Mouse (Mus musculus) forebrain, embryonic 14.5 days (tissue): ENCODE measurements at regions not wholly inside any gene's neighbourhood (a gene's known extent, or its start where the extent isn't known, plus 50 kb on each side); places are given as distances from the start of the nearest gene placed in this dataset.

Experiments used
- ATAC-seq: fragments of 200-750 bp; cut with Nextera tagmentation; 2 replicates; pipeline ENCODE4 v1.8.0; 2017; ENCODE audit warnings: mild to moderate bottlenecking, moderate library complexity
- DNase-seq: peaks from one replicate; pipeline ENCODE4 v3.0.0-alpha.2; 2015; ENCODE audit warnings: low spot score
- H3K27ac ChIP-seq: fragments of 300-500 bp; sonication (generic); 2 replicates; pipeline ENCODE4 v1.5.1; 2014; ENCODE audit warnings: low read depth, mild to moderate bottlenecking, control low read depth, low read length, moderate library complexity
- H3K27me3 ChIP-seq: fragments of 300-500 bp; sonication (generic); replicated peaks from 2 replicates; pipeline ENCODE4 v1.6.1; 2014; ENCODE audit warnings: low read length, control low read depth, mixed read lengths; ENCODE audit not compliant: control insufficient read depth, insufficient read depth
- H3K36me3 ChIP-seq: fragments of 300-500 bp; sonication (generic); 2 replicates; pipeline ENCODE4 v1.6.1; 2014; ENCODE audit warnings: low read length, control low read depth; ENCODE audit not compliant: control insufficient read depth, insufficient read depth
- H3K4me1 ChIP-seq: fragments of 300-500 bp; sonication (generic); 2 replicates; pipeline ENCODE4 v1.6.1; 2014; ENCODE audit warnings: antibody characterized with exemption, low read length, control low read depth; ENCODE audit not compliant: control insufficient read depth, insufficient read depth
- H3K4me2 ChIP-seq: fragments of 300-500 bp; sonication (generic); 2 replicates; pipeline ENCODE4 v1.6.1; 2014; ENCODE audit warnings: mild to moderate bottlenecking, control low read depth, low read length
- H3K4me3 ChIP-seq: fragments of 300-500 bp; sonication (generic); 2 replicates; pipeline ENCODE4 v1.5.1; 2014; ENCODE audit warnings: low read depth, low read length, control low read depth
- H3K9ac ChIP-seq: fragments of 300-500 bp; sonication (generic); 2 replicates; pipeline ENCODE4 v1.6.1; 2014; ENCODE audit warnings: mild to moderate bottlenecking, low read length, control low read depth, moderate library complexity
- H3K9me3 ChIP-seq: fragments of 300-500 bp; sonication (generic); replicated peaks from 2 replicates; pipeline ENCODE4 v1.6.1; 2016; ENCODE audit warnings: low read length, control low read depth, mixed read lengths; ENCODE audit not compliant: control insufficient read depth
- WGBS: fragments of 180-500 bp; shearing (Covaris S2); extraction: QIAGEN DNeasy Blood & Tissue Kit; methylation state at CpG from one replicate; pipeline ENCODE4 v1.1.7; 2014; 5-methylcytosine and 5-hydroxymethylcytosine counted together

DNA sequence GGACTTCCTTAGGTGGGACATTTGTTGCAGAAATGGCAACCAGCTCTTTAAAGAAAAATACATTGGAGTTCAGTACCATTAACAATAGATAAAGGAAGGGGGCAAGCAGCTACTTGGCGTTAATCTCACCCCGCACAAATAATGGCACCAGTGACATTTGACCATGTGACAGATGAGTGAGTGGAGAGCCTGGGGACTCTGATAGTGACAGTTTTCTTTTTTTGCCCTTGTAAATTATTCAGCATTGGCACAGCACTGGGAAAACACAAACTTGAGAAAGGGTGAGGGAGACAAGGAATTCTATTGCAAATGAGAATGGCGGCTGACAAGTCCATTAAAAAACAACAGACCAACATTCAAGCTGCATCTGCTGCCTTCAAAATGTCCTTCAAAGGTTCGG, 603.3 kb upstream of the Fam92a start:
- Histone ChIP-seq H3K27ac (peak overlapping the region; percentile 10), H3K36me3 (no peaks in the 10 kb centered on the region), H3K9ac (no peak overlapping the region), H3K4me2 (no peak overlapping the region), H3K9me3 (no peaks in the 10 kb centered on the region), H3K27me3 (no peaks in the 10 kb centered on the region), H3K4me3 (no peak overlapping the region), H3K4me1 (peaks cover 9% of the 10 kb centered on the region; the same call in 1 of the 2 replicates)
- WGBS, result 29% methylated on average over 4 of the region's 4 CpGs
- peak; percentile 69 for ATAC-seq
- peak; percentile 58 for DNase-seq

DNA sequence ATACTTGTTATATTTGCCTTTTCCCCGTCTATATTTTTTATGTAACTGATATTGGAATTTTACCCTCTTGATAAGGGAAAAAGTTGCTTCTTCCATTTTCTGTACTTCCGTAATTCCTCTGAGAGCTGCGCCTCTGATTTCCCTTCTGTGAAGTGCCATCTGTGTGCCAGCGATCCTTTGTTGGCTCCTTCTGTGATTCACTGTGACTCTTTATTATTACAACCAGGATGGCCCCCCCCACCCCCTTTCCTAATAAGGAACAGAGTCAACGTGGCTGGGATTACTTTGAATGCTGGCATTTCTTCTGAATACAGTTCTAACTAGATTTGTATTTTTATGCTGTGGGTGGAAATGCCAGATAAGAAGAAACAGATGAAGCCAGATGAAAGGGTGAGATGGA, 602.9 kb upstream of the Fam92a start:
- DNase-seq, result peak; percentile 80
- H3K36me3 ChIP-seq, result no peaks in the 10 kb centered on the region
- peak overlapping the region; percentile 10; the same call in 1 of the 2 replicates for H3K27ac ChIP-seq
- H3K27me3 ChIP-seq, result no peaks in the 10 kb centered on the region
- H3K4me1 ChIP-seq, result peaks cover 9% of the 10 kb centered on the region; the same call in 1 of the 2 replicates
- no peaks in the 10 kb centered on the region for H3K9me3 ChIP-seq
- ATAC-seq, result peak; percentile 66
- 38% methylated on average over 5 of the region's 5 CpGs for WGBS
- no peak overlapping the region for H3K9ac ChIP-seq
- no peak overlapping the region for H3K4me2 ChIP-seq
- no peak overlapping the region for H3K4me3 ChIP-seq

DNA sequence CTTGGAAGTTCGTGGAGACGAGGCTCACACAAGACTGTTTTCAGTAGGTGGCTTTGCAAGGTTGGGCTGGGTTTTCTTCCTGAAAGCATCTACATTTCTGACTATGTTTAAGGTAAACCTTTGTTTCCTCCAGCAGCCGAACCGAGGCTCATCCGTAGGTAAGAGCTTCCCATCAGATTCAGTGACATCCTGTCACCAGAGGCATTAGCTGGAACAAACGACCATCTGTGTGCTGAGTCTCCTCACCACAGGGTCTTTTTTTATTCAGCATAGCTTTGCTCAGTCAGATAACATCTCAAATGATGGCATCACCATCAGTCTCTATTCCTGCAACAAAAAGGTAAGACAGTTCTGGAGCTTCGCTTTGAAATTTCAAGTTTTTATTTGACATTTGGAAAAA, 601.4 kb upstream of the Fam92a start:
- no peak for ATAC-seq
- Histone ChIP-seq H3K9me3 (no peaks in the 10 kb centered on the region), H3K36me3 (no peaks in the 10 kb centered on the region), H3K4me3 (no peak overlapping the region), H3K27ac (no peak overlapping the region), H3K27me3 (no peaks in the 10 kb centered on the region), H3K9ac (no peak overlapping the region), H3K4me2 (no peak overlapping the region), H3K4me1 (peaks cover 9% of the 10 kb centered on the region; the same call in 1 of the 2 replicates)
- WGBS, result 76% methylated on average over 7 of the region's 7 CpGs
- no peak for DNase-seq

DNA sequence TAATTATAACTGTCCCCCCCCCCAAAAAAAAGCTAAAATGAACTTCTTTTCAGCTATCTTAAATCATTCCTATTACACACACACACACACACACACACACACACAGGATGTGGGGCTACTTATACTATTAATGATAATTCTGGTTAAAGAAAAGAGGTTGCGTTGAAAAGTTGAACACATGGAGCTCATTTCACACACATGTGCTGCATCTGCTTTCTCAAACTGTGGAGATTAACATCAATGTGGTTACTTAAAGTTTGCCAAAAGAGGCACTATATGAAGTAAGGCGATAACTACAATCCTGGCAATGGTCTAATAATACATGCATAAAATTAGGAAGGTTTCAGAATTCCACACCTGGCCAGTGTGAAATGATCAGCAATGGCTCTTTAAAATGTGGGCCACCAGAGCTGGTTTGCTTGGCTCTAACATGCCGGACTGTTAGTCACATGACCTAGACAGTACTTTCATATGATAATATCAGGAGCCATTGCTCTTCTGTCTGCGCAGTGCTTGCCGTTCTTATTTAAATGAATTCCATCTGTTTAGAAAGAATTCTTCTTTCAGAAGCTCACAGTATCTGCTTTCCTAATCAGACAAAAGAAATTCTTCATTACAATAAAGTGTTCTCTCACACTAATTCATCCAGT, 598.4 kb upstream of the Fam92a start:
- no peak overlapping the region for H3K4me3 ChIP-seq
- H3K4me2 ChIP-seq, result no peak overlapping the region
- no peaks in the 10 kb centered on the region for H3K36me3 ChIP-seq
- DNase-seq, result peak; percentile 66
- H3K27ac ChIP-seq, result no peak overlapping the region
- WGBS, result 39% methylated on average over 5 of the region's 5 CpGs
- H3K9ac ChIP-seq, result no peak overlapping the region
- no peaks in the 10 kb centered on the region for H3K9me3 ChIP-seq
- no peaks in the 10 kb centered on the region for H3K27me3 ChIP-seq
- peak; percentile 82 for ATAC-seq
- peaks cover 5% of the 10 kb centered on the region; the same call in 1 of the 2 replicates for H3K4me1 ChIP-seq

DNA sequence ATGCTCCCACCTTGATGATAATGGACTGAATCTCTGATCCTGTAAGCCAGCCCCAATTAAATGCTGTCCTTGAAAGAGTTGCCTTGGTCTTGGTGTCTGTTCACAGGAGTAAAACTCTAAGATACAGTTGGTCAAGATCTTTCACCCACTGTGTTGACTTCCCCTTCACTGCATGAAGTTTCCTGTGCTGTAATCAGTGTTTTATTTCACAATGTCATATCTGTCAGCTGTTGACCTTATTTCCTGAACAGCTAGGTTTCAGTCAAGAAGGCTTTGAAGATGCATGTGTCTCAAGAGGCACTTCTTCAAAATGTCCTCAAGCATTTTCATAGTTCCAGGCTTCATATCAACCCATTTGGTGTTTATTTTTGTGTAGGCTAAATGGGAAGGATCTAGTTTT, 597.3 kb upstream of the Fam92a start:
- H3K4me3 ChIP-seq, result no peak overlapping the region
- no peaks in the 10 kb centered on the region for H3K4me1 ChIP-seq
- no peaks in the 10 kb centered on the region for H3K36me3 ChIP-seq
- DNase-seq (no peak), ATAC-seq (no peak)
- H3K27ac ChIP-seq, result no peak overlapping the region
- H3K27me3 ChIP-seq, result no peaks in the 10 kb centered on the region
- H3K4me2 ChIP-seq, result no peak overlapping the region
- H3K9ac ChIP-seq, result no peak overlapping the region
- H3K9me3 ChIP-seq, result no peaks in the 10 kb centered on the region

DNA sequence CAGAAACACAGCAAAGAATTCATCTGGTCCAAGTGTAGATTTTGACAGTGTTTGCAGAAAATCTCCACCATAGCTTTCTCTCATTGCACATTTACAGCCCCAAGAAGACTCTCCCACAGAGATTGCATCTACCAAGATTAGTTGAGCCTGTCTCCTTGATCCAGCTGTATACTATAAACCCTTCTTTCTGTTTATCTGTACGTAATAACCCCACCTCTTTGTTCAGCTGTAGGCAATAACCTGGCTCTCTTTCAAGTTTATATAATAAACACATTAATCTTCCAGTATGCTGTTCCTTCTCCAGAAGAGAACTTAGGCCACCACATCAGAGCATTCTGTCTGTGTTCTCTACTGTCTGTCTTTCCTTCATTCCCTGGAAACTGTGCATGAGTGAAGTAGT, 594.9 kb upstream of the Fam92a start:
- DNase-seq, result no peak
- H3K27me3 ChIP-seq, result no peaks in the 10 kb centered on the region
- no peaks in the 10 kb centered on the region for H3K9me3 ChIP-seq
- no peak overlapping the region for H3K4me3 ChIP-seq
- no peak overlapping the region for H3K9ac ChIP-seq
- H3K4me1 ChIP-seq, result no peaks in the 10 kb centered on the region
- no peaks in the 10 kb centered on the region for H3K36me3 ChIP-seq
- no peak overlapping the region for H3K27ac ChIP-seq
- 91% methylated on average over 1 of the region's 1 CpGs for WGBS
- no peak for ATAC-seq
- no peak overlapping the region for H3K4me2 ChIP-seq

DNA sequence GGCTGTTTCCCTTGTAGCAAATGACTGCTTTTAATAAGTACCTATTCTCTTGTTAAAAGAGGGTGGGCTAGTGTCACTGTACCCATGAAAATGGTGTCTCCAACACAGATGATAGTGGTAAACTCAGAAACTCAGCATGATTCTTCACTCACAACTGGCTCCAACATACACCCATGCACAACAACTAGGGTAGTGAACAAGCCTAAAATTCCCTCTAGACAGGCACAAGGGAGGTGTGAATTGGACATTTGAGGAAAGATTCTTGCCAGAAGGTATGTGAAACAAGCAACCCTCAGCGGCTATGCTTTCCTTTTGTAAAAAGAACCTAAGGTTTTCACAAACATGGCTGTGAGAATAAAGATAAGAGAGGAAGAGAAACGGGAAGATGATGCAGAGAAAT, 579.0 kb upstream of the Fam92a start:
- WGBS, result 67% methylated on average over 2 of the region's 2 CpGs
- H3K27me3 ChIP-seq, result no peaks in the 10 kb centered on the region
- no peaks in the 10 kb centered on the region for H3K36me3 ChIP-seq
- H3K27ac ChIP-seq, result no peak overlapping the region
- H3K4me2 ChIP-seq, result no peak overlapping the region
- no peaks in the 10 kb centered on the region for H3K9me3 ChIP-seq
- DNase-seq, result no peak
- no peak overlapping the region for H3K4me3 ChIP-seq
- no peak for ATAC-seq
- H3K9ac ChIP-seq, result no peak overlapping the region
- no peaks in the 10 kb centered on the region for H3K4me1 ChIP-seq

DNA sequence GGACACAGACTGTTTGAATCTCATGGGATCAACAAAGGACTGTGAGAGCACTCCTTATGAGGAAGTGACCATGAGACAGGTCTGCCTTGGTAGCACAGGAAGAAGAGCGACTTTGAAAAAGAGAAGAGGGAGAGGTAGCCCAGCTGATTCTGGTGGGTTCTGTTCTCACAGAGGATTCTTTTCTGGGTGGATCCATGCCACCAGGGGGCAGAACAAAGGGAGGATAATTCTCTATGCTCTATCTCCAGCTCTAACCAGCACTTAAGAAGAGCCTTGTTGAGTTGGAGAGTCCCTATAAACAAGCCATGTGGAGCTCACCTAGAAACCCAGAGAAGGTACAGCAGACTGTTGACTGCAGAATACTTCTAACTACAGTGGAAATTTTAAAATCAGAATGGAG, 578.1 kb upstream of the Fam92a start:
- Histone ChIP-seq H3K4me3 (no peak overlapping the region), H3K27ac (no peak overlapping the region), H3K9ac (no peak overlapping the region), H3K9me3 (no peaks in the 10 kb centered on the region), H3K4me1 (no peaks in the 10 kb centered on the region), H3K27me3 (no peaks in the 10 kb centered on the region), H3K36me3 (no peaks in the 10 kb centered on the region), H3K4me2 (no peak overlapping the region)
- DNase-seq (no peak), ATAC-seq (no peak)
- WGBS, result 93% methylated on average over 1 of the region's 1 CpGs

DNA sequence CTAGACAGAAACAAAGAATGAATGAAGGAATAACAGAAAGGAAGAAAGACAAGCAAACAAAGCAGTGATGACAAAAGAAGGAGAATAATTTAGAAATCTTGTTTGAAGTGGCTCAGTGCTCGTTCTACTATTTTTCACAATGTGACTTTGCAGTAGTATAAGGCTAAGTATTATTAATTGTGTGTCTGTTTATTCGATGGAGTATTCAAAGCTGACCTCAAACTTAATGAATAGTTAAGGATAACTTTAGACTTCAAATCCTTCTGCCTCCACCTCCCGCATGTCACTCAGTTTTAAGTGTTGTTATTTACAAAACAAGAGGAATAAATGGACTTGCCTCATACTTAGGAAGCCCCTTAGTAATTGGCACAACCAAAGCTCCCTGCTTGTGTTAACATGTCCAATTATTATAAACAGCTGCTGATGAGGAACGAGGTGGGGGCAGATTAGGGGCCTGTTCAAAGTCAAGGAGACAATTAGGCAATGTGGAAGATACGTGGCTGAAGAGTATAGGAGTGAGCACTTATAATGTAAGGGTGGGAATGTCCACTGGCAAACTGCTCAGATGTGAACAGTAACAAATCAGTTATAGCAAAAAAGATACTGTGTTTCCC, 572.0 kb upstream of the Fam92a start:
- no peaks in the 10 kb centered on the region for H3K4me1 ChIP-seq
- H3K9ac ChIP-seq, result no peak overlapping the region
- no peak overlapping the region for H3K4me2 ChIP-seq
- no peak overlapping the region for H3K4me3 ChIP-seq
- DNase-seq (peak; percentile 8), ATAC-seq (no peak)
- no peaks in the 10 kb centered on the region for H3K36me3 ChIP-seq
- H3K27me3 ChIP-seq, result no peaks in the 10 kb centered on the region
- H3K9me3 ChIP-seq, result no peaks in the 10 kb centered on the region
- H3K27ac ChIP-seq, result no peak overlapping the region
- 23% methylated on average over 5 of the region's 5 CpGs for WGBS
